Mouse (Mus musculus) cerebellum, adult (tissue): ENCODE measurements around the gene Mex3a.
"Not testable (repeated sequence)": the region's sequence is repeated elsewhere in the genome, so short reads cannot be mapped to it uniquely, and the experiment has no call there.

Source experiments
- ATAC-seq: cut with Nextera tagmentation; 2 replicates; pipeline ENCODE4 v1.9.2; 2017; ENCODE audit warnings: mild to moderate bottlenecking, moderate library complexity, mixed read lengths; ENCODE audit not compliant: insufficient number of reproducible peaks, low FRiP score, low TSS enrichment

Mex3a gene

DNA sequence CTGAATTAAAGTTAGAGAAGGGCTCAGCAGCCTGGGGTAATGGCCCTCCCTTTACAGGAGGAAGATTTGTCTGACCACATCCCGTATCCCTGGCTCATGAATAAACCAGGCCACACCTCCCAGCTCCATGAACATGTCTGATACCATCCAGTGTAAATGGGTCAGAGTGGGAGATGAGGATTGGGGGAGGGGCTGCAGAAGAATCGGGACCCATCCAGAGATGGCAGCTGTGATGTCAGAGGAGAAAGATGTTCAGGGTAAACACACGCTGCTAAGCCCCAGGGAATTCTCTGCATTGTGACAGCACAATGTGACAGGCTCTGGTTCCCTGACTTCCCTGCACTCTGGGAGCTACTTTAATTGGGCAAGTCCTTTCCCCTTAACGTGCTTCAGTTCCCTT lies 31.2 kb downstream of the Mex3a start:
- ATAC-seq: no peak

DNA sequence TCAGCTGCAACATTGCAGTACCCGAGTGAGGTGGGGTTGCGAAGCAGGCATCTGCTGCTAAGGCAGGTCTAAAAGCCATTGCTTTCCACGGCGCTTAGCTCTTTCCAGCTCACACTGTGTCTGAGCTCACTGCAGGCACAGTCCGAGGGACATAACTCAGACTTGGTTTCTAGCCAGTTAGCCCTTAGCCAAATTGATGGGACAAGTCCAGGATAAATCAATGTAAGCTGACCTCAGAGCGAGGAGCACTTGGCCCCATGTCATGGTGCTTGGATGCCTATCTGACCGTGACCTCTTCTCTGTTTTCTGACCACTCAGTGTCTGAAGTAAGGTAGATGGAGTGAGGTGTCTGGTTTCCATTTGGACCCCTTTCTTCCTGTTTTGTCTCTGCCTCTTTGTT lies 31.8 kb downstream of the Mex3a start:
- no peak for ATAC-seq

DNA sequence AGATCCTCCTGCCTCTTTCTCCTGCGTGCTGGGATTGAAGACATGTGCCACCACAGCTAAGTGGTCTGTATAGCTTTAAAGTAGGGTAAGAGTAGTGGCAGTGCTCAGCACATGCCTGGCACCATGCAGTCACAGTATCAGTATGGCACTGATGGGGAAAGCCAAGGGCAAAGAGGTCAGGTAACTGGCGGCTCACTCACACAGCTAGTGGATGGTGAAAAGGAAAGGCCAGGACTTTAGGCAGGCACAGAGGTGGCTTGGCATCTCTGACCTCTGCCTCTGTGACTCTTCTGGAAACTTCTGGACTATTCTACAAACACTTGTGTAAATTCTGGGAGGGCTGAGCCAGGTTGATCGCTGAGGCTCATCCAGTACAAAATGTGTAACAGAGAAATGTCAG lies 33.9 kb downstream of the Mex3a start:
- no peak for ATAC-seq

DNA sequence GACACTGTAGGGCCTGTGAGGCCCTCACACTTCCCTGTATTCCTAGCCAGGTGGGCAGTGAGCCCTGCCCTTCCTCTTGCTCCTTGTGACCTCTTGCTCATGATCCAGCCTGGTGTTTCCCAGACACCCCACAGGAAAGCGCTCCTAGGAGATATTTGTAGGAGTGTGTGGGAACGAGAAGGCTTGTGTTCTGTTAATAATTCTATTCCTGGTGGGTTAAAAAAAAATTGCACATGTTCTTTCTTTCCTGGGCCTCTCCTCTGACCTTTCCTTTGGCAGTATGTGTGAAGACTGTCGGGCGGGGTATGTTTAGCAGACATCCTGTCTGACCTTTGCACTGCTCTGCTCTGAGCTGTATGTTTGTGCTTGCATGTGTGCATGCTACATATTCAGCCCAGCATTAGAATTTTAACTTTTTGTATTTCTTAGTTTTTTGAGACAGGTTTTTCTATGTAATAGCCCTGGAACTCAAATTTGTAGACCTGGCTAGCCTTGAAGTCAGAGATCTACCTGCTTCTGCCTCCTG lies 34.4 kb downstream of the Mex3a start:
- ATAC-seq: no peak

DNA sequence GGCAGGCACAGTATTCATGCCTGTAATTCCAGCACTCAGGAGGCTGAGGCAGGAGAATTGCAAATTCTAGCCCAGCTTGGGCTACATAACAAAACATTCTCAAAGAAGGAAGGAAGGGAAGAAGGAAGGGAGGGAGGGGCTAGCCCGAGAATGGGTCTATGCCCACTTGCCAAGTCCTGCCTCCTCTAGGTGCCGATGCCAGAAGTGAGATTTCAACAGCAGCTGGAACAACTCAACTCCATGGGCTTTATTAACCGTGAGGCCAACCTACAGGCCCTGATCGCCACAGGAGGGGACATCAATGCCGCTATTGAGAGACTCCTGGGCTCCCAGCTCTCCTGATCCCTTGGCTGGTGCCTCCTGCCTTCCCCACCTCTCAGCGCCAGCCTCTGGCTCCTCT lies 35.7 kb downstream of the Mex3a start:
- no peak for ATAC-seq

DNA sequence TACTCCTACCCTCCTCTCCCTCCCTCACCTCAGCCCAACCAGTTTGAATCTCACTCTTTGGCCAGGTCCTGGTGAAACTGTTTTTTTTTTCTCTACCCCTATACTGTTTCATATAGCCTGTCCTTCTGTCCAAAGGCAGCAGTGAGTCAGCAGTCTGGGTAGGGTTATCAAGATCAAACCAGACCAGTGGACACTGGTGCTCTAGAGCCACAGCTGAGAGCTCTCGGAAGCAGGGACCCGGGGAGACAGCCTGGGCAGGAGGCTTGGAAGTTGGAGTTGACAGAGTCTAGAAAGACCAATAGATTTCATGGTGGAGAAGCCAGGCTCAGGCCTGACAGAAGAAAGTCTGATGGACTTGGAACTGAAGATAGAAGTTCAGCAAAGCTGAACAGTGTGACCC lies 36.4 kb downstream of the Mex3a start:
- ATAC-seq: no peak

DNA sequence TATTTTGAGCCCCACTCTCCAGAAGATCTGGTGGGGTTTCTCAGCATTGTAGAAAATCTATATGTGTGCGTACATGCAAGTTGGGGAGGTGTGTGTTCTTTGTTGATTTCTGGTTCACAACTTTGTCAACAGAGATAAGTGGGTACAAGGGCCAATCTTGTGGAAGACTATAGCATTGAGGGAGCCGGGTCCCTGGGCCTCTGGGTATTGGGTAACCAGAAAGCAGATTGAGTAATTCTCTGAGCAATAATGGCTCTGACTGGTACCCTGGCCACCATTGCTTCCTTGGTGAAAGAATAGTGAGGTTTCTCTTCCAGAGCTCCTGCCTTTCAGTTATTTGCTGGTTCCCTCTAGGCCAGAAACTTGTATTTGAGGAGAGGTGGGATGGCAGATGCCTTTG lies 36.9 kb downstream of the Mex3a start:
- ATAC-seq: no peak

DNA sequence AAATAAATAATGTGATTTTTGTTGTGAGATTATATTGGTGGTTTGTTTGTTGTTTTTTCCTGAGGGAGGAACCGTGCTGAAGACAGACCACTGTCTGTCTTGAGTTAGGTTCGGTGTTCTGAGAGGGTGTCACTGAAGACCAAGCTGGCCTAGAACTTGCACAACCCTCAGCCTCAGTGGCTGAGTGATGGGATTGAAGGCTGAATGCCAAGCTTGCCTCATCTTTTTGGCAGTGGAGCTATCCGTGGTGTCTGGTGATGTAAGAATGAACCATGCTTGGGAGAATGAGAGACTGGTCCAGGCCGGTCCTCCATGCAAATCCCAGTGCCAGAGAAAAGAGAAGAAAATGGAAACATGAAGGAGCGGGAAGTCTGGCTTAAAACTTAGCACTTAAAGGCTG lies 37.5 kb downstream of the Mex3a start:
- no peak for ATAC-seq

DNA sequence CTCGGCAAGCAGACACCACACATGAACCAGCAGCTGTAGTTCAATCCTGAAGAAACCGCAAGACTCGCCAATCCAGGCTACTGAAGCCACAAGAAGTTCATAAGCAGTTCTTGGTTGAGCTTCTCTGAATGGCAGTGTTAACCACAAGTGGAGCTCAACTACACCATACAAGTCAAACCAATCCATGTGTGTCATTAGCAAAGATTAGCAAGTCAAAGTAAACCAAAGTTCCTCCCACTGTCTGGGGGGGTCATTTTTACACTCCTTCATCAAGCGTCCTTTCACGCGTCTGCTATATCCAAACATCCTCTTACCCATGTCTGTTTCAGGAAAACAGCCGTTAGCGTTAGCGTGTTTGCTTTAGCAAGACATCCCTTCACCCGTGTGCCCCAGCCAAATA lies 38.1 kb downstream of the Mex3a start:
- ATAC-seq: no peak

DNA sequence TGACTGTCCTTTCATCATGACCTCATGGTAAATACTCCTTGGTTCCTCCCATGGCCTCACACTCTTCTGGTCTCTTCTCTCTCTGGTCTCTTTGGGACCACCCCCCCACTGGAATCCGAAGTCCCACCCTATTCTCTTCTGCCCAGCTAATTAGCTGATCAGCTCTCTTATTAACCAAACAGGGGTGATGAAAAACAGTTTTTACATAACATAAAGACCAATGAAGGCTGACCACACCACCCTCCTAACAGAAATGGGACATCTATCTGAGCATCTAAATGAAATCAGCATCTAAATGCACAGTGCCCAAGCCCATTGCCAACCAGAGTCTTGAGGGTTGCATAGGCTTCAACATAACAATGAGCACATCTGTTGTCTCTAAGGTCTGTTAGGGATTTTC lies 39.7 kb downstream of the Mex3a start:
- ATAC-seq: no peak

DNA sequence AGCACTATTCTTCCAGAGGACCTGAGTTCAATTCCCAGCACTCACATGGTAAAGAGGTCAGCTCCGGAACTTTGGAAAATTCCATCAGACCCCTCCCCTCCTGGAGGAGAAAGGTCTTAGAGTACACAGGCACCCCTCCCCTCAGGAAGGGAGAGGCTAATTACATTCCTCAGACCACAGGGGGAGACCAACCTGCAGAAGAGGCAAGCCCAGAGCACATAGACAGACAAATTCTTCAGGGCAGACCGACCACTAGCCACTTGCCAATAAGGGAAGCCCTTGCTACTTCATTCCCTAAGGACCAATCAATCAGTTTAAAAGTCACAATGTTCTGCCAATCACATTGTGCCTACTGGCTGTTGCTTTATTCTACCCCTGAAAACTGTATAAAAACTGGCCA lies 40.6 kb downstream of the Mex3a start:
- no peak for ATAC-seq

DNA sequence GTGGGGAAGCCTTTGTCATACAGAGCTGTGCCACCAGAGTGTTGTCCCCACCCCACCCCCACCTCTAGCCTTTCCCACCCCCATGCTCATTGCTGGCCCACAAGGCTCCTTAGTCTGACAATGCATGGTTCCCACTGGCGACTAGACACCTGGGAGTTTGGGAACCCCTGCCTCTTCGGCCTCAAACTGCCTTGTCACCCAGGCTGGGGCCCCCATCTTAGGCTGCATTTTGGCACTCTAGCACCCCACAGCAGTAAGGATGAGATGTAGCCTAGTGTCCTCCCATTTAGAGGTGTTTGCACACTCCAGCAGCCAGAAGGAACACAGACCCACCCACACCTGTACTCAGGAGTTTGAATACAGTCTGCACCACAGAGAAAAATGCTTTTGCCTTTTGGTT lies 41.6 kb downstream of the Mex3a start:
- no peak for ATAC-seq

DNA sequence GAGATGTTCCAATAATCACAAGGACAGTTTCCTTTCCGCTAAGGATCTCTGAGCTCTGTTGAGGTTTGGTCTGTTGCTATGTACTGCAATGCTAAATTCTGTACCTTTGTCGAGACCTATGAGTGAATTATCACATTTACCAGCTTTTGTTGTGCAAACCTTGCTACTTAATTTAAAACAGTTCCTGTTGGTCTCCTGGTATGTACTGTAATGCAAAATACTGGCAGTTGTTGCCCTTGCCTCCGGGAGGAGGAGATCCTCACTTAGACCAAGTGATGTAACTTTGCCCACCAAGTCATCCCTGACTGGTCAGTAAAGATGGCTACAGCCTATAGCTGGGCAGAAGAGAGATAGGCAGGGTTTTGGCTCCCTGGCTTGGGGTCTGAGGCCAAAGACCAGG lies 43.3 kb downstream of the Mex3a start, which contains the start of gene Ssr2:
Gene Ssr2 (plus strand): TSS at position 337 of the 400 bp plus-strand sequence.
- ATAC-seq: no peak

DNA sequence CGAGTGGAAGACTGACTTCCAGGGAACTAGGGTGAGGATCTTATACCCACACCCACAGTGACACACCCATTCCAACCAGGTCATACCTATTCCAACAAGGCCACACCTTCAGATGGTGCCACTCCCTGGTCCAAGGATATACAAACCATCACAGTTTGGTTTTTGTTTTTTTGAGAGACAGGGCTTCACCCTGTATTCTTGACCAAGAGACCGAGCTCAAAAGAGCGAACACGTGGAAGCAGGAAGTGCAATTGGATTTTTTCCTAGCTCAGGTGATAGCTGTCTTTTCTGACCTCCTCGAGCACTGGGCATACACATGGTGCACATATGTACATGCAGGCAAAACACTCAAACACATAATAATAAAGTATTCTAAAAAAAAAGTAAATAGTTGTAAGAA lies 45.7 kb downstream of the Mex3a start:
- ATAC-seq: not testable (repeated sequence)

DNA sequence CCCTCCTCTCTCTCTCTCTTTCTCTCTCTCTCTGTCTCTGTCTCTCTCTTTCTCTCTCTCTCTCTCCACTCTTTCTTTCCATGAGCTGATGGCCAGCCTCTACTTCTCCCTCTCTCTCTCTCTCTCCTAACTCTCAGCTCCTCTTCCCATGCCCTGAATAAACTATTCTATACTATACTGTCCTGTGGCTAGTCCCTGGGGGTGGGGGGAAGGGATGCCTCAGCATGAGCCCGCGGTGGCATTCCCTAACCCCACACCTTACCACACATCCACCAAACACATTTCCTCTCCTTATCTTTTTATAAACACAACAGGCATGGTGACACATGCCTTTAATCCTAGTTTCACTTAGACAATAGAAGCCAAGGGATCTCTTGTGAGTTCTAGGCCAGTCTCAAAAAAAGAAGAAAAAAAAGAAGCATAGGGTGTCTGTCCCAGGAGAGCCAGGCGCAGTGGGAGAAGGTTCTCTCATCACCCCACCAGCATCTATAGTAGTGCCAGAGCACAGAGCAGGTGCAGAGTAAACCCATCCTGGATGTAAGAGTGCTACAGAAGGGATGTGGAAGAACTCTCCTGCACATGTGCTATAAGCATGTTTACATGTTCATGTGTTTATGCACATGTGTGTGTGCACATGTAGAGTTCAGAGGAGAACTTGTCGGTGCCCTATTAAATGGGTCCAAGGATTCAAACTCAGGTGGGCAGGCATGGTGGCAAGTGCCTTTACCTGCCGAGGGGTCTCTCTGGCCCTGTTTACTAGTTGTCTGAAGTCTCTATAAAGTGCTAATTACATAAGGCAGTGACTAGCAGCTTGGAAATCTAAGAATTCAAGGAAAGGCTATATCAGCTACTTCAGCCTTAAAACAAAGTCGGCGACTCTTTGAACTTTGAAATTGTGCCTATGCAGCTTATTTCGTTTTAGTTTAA lies 46.6 kb downstream of the Mex3a start:
- ATAC-seq: no peak

DNA sequence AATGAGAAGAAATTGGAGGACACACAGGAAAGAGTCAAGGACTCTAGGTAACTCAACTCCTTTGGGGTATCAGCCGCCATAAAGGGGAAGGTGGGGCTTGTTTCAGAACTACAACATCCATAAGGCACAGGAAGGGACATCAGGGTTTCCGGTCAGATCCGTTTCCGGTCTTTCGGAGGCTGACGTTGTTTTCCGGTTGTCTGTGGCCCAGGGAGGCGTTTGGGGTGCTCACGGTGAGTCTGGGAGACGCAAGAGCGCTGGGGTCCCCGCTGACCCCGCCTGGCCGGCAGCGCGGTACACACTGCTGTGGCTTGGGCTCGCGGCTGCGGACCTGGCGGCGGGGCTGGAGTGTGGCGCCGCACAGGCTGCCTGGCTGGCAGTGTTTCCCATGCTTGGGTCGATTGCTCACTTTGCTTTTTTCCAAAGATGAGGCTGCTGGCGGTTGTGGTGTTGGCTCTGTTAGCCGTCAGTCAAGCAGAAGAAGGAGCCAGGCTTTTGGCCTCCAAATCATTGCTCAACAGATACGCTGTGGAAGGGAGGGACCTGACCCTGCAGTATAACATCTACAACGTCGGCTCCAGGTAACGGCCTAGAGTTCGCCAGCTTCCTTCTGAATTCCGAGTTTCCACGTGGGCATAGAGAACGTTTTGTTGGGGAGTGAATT lies 47.4 kb downstream of the Mex3a start:
- peak; percentile 96 for ATAC-seq

DNA sequence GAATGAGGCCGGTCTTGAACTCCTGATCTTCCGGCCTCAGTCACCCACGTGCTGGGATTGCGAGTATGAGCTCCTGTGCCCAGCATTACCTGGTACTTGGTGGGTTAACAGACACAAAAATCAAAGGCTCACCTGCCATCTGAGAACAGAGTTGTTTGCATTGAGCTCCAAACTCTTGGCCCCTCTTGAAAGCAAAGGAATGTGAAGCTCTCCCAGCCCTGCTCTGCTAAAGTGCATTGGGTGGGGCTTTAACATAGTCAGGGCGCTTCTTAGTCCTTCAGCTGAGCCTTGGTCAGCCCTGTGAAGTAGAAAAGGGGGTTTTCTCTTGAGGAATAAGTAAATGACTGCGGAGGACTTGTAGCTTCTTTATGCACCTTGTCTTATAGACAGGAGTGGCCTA lies 53.6 kb downstream of the Mex3a start:
- ATAC-seq: no peak

DNA sequence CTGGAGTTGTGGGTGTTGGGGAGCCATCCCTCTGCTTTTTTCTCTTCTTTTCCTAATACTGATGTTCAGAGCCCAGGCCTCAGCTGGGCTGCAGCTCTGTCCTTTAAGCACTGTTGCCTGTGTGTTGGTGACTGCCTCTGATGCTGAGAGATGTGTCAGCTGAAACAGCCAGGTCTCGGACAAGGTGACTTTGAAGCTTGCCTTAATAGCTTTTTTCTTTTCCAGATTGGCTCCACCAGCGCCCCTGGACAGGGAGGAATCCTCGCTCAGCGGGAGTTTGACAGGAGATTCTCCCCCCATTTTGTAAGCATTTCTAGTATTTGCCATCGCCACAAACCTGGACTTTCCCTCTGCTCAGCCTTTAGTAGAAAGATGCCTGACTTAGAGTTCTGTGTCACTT lies 54.4 kb downstream of the Mex3a start:
- no peak for ATAC-seq

DNA sequence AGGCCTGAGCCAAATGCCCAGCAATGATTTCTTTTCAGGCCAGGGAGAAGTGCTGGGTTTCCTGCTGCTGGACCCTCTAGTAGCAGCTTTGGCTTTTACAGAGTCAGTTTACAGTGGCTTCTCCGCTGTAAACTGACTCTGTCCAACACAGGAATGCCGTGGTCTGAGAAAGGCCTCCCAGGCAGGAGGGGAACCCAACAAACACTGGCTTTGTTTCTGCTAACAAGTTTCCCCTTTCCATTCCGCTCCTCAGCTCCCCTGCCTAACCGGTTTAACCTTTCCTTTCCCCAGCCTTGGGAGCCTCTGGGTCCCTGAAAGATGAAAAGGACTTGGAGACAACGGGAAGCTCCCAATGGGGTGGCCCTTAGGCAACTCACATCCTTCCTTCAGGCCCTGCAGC lies 58.1 kb downstream of the Mex3a start:
- ATAC-seq: no peak
